Mouse (Mus musculus) left cerebral cortex, adult 18-20 months (tissue): ENCODE results near the gene Gm8122. TPM values are rescaled to one million over a fixed set of nuclear protein-coding genes. Genes with fewer than 3 reads are reported as not detected.
"Not testable (repeated sequence)": the region's sequence is repeated elsewhere in the genome, so short reads cannot be mapped to it uniquely, and the experiment has no call there.

Source experiments
- DNase-seq, 2 experiments: peaks; one replicate each; pipeline ENCODE4 v3.0.0; 2021 to 2022; ENCODE audit warnings: low spot score in 2 of 2, mixed read lengths in 1 of 2
- long read RNA-seq, 2 experiments: library from polyadenylated mRNA; stranded (forward); transcript quantifications; one replicate each; pipeline ENCODE4 v2.0.0; 2021
- total RNA-seq, 2 experiments: library from RNA; stranded (reverse); gene quantifications; 2 replicates each; pipeline ENCODE4 v1.2.3; 2021

The Gm8122 gene
- not detected for total RNA-seq
- long read RNA-seq, experiment 1 = 0 reads
- long read RNA-seq, experiment 2 = 0 reads

DNA sequence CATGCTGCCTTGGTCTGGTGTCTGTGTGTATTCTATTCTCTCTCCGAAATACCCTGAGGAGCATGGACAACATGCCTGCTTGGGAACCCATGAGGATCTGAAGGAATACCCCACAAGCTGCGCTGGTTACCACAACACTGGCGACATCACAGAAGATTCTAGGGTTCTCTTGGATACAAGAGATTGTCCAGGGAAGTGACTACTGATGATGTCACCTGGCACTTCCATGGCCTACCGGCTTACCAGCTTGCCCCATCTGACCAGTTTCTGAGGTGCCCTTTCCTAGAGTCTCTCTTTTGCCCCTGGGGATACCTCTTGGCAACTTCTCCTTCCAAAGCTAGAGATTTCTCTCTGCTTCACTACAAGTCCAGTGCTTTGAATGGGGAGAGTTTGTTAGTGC is at the start of gene Gm8122:
Gene Gm8122, minus strand, starts transcription at position 101 of the 400 bp plus-strand sequence.
- not testable (repeated sequence) for DNase-seq

- peak; percentile 70 to 84 for DNase-seq
Measured at GRCm38 (mm10) chr14:43278681-43279080, 43.6 kb upstream of the Gm8122 start.

- DNase-seq = not testable (repeated sequence)
Measured at GRCm38 (mm10) chr14:43278146-43278545, 43.0 kb upstream of the Gm8122 start.

DNA sequence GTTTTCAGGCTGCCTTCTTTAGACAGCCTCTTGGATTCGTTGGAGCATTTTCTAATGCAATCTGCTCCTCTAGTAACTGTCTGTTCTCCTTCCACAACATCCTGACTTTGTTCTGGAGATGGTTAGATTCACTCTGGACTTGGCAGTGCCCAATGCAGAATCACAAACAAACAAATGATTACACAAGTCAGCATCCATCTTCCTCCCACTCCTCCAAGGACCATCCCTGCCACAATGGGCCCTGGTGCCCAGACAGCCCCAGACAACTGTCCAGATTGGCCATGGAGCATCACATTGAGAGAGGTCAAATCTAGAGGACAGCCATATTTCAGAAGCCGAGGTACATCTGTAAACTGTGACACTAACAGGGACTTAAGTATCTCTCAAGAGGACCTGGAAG is 42.4 kb upstream of the Gm8122 start:
- DNase-seq = not testable (repeated sequence)

DNA sequence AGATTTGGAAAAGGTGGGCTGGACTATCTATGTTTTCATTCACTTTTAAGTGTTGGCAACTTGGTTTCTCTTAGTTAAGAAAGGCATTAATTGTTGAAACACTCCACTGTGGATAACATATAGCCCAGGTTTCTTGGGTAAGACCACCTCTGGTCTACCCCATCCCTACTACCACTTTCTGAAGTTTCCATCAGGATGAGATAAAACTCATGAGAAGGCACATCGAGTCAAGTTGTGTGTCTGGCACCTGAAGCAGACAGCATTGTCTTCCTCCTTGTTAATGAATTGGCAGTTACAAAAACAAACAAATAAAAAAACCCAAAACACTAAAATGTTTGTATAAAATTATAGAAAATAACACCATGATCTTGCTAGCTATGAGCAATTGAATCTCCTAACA is 40.6 kb upstream of the Gm8122 start:
- not testable (repeated sequence) for DNase-seq

- DNase-seq = peak in 1 of 2 experiments; percentile 18
Measured at GRCm38 (mm10) chr14:43274986-43275511, 39.9 kb upstream of the Gm8122 start, which contains the start of gene Gm9732. Gm9732 (plus strand) TSS chr14:43275036.

- not testable (repeated sequence) for DNase-seq
Measured at GRCm38 (mm10) chr14:43273161-43273560, 38.1 kb upstream of the Gm8122 start.

DNA sequence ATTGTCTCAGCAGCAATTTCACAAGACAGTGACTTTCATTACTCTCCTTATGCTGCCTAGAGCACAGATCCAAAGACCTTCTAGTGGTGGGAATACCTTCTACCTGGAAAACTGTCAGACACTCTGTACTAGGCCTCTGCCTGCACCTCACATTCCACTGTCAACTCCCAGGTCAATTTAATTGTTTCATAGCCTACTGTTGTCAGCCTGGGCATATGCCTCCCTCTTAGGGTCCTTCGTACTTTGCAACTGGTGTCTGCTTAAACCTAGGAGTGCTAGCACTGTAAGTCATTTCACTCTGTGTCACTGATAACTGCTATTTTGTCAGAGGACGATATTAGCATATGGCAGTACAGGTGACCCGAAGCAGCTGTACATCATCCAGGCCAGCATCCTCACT is 34.1 kb upstream of the Gm8122 start:
- DNase-seq = not testable (repeated sequence)

DNA sequence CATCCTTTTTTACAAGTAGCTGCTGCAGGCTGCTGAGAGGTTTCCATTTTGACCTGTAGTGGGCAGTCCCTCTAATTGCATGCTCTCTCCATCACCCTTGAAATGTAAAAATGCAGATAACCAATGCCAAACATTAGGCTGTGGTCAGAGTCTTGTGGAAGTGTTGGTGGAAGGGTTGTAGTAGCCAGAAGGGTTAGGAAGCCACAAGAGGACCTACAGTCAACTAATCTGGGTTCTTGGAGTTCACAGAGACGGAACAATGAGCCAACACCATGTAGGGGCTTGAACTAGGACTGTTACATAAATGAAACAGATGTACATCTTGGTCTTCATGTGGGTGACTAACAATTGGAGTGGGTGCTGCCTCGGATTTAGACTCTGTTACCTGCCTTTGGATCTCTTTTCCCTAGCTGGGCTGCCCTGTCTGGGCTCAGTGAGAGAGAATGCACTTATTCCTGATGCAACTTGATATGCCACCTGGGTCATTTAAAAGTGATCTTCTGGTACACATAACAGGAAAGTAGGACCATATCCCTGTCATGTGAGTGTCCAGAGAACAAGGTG is 33.5 kb upstream of the Gm8122 start:
- peak in 1 of 2 experiments; percentile 23 for DNase-seq

GRCm38 (mm10) chr14:43263421-43263820 is 28.3 kb upstream of the Gm8122 start:
- DNase-seq = not testable (repeated sequence)

- not testable (repeated sequence) for DNase-seq
Measured at GRCm38 (mm10) chr14:43258349-43258748, 23.2 kb upstream of the Gm8122 start, which contains the start of gene Gm8126. Gm8126 (plus strand) TSS chr14:43258649.

DNA sequence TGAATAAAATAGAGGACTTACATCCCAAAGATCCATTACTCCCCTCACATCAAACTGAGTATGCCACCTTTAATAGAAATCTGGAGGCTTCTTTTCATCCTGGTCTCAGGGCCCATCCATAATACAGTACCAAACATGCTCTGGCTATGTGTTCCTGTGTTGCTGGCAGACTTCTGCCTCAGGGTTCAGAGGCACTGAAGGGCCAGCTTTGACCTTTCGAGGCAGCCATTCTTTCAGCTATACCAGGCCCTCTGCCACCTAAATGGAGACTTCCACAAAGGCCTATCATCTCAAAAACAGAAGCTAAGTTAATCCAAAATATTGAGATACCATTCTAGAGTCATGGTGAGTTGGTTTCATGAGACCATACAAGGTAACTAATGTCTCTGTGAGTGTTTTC is 21.4 kb upstream of the Gm8122 start:
- DNase-seq = not testable (repeated sequence)

- DNase-seq = not testable (repeated sequence)
Measured at GRCm38 (mm10) chr14:43250549-43251253, 15.6 kb upstream of the Gm8122 start.

DNA sequence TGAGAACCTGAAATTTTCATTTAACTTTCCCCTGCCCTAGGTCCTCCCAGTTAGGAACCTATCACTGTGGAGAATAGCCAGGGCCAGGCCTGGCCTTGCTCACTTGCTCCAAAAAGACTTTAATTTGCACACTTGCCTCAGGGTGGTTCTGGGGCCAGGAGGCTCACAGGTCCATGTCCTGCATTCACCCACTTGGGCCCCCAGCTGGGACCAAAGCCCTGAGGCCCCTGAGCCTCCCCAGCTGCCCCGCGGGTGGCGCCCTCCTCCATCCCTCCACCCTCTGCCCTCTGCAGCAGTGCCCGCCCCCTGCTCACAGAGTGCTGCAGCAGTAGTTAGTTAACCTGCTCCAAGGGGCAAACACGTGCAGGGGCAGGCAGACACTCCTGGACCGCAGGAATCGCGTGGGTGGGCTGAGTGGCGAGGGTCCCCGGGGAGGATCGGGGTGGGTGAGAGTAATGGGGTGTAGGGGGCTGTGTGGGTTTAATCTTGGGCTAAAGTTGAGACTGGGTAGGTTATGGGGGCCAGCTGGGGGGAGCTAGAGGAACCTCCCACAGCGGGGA is 14.6 kb upstream of the Gm8122 start:
- DNase-seq = not testable (repeated sequence)

DNA sequence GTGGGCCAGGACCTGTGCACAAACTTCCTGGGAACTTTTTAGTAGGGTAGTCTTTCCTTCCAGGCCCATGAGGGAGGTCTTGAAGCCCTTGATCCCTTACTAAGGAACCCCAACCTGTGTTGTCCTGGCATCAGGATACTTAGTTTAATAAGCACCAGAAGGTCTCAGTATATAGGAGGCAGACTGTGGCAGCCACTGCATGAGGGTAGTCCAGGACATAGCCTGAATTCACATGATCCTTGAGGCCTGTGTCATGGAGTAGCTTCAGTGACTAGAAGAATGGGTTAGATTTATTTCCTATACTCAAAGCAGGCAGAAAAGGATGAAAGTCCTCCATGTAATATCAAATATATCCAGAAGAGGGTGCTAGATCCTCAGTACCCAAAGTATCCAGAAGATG is 2.7 kb upstream of the Gm8122 start:
- DNase-seq = not testable (repeated sequence)

Other genes starting within 250 kb of the Gm8122 start
- gene Gm8082, start 241.7 kb downstream of the Gm8122 start, total RNA-seq = not detected
- gene Gm10376, start 219.7 kb downstream of the Gm8122 start, total RNA-seq = not detected
- under 1 TPM in 1 of 2 experiments, not detected in 1; 0.23 TPM for gene Gm8094, start 158.7 kb downstream of the Gm8122 start, total RNA-seq
- under 1 TPM; 0.61 to 0.91 TPM for gene Gm8104, start 134.7 kb downstream of the Gm8122 start, total RNA-seq
- 1 to 10 TPM in 1 of 2 experiments, under 1 TPM in 1; 0.93 to 1.3 TPM for gene Gm7233, start 55.4 kb downstream of the Gm8122 start, total RNA-seq
- gene Gm8126, start 23.3 kb upstream of the Gm8122 start, total RNA-seq = 1 to 10 TPM; 1.1 to 1.8 TPM
- under 1 TPM in 1 of 2 experiments, not detected in 1; 0.47 TPM for gene Gm9732, start 39.7 kb upstream of the Gm8122 start, total RNA-seq
- gene Gm8127, start 58.5 kb upstream of the Gm8122 start, total RNA-seq = not detected
- gene 1700001F09Rik, start 112.5 kb upstream of the Gm8122 start, total RNA-seq = under 1 TPM in 1 of 2 experiments, not detected in 1; 0.59 TPM
- not detected for gene Gm8138, start 181.0 kb upstream of the Gm8122 start, total RNA-seq